Mouse (Mus musculus) forelimb bud, embryonic 11.5 days (tissue): ENCODE results near the gene Phox2a.

Experiments used
- DNase-seq: peaks from one replicate; pipeline ENCODE4 v3.0.0-alpha.2; 2012; ENCODE audit warnings: low read depth, low spot score

Gene Phox2a

DNA sequence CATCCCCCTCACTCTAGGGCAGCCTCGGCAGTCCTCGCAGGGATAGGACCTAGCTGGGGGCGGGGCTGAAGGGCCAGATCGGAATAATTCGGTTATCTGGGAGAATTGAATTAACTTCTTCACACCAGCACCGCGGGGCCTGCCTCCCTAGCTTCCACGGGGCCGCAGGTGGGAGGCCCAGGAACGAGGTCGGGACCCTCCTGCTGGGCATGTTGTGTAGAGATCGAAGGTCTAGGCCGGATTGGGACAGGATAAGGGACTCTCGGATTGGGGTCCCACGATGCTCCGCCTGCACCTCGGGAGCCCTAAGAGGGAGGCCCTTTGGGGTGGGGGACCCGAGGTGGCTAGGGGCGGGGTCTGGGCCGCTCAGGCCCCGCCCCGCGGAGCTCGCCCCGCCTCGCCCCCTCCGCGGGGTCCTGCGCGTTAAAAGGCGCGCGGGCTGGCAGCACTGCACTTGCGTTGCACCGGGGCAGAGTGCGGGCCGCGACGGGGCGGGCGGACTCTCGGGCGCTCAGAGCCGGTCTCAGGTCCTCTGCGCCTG is at the start of gene Phox2a:
Phox2a (plus strand) TSS at position 453 of the 541 bp plus-strand sequence.
- DNase-seq: no peak

DNA sequence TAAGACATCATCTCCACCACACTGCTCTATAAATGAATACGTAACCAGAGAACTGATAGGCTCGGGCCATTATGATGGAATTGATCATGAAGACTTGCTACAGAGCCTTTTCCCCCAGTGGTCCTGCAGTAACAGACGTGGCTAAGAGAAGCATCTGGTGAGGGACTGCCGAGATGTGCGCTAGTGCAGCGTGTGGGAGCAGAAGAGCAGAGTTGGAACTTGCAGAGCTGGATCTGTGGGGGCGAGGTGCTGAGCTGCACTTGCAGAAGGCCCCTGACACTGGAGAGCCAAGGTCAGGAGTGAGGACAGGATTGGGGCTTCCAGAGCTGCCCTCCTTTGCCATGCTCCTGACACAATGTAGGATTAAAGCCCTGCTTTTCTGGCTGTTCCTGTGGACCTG is 48.1 kb upstream of the Phox2a start:
- no peak for DNase-seq

- DNase-seq: no peak
Observed at GRCm38 (mm10) chr7:101771604-101772003, 46.5 kb upstream of the Phox2a start.

- DNase-seq: no peak
Observed at GRCm38 (mm10) chr7:101772687-101773086, 45.4 kb upstream of the Phox2a start.

DNA sequence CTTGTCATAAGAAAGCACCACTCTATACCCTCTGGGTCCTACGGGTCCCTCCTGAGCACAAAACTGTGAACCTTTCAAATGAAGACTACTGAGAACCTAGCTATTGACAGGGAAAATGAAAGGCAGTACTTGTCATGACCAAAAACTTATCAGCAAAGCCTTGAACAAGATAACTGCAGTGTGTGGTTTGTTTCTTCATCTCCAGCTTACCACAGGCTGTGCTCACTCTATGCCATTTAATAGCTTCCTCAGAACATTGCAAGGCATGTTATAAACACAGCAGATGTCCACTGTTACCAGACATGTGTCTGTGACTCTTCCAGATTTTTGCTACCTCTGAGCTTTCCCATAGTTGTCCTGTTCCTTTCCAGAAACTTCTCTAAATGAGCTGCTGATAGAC is 41.1 kb upstream of the Phox2a start:
- DNase-seq: no peak

DNA sequence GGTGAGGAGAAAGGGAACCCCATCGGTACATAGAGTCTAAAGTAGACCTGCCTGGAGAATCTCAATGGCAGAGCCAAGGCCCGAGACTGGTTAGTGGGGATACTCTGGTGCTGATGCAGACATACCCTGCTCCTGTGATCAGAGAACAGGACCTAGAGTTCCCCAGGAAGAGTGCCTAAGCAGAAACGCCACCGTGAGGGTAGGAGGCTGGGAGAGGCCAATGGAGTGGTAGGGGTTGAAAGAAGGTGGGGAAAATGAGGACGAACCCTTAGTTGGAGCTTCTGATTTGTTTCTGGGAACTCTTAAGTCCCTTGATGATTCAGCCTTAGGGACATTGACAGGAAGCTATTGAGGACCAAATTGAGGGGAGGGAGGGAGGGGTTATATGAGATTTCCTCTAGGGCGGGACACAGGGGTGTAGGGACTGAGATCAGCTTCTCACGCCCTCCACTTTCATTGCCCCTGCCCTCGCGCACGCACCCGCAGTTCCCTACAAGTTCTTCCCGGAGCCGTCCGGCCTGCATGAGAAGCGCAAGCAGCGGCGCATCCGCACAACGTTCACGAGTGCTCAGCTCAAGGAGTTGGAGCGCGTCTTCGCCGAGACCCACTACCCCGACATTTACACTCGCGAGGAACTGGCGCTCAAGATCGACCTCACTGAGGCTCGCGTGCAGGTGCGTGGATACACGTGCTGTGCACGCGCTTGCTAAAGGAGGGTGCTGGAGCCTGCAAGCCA is 2.4 kb downstream of the Phox2a start:
- no peak for DNase-seq

- DNase-seq: peak; percentile 87
Observed at GRCm38 (mm10) chr7:101821571-101822501, 3.7 kb downstream of the Phox2a start.

GRCm38 (mm10) chr7:101822836-101823757 is 5.0 kb downstream of the Phox2a start:
- DNase-seq: peak; percentile 37

GRCm38 (mm10) chr7:101823758-101824630 is 5.9 kb downstream of the Phox2a start:
- no peak for DNase-seq

DNA sequence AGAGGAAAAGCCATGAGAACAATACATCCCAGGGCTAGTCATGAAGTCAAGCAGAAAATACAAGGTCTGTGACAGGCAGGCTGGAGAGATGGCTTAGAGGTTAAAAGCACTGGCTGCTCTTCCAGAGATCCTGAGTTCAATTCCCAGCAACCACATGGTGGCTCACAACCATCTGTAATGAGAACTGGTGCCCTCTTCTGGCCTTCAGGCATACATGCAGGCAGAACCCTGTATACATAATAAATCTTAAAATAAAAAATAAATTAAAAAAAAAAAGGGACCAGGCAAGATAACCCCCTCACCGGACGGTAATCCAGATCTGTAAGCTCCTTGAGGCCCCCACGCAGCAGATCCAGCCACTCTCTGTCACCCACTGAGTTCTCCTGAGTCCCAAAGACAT is 12.3 kb downstream of the Phox2a start:
- no peak for DNase-seq

DNA sequence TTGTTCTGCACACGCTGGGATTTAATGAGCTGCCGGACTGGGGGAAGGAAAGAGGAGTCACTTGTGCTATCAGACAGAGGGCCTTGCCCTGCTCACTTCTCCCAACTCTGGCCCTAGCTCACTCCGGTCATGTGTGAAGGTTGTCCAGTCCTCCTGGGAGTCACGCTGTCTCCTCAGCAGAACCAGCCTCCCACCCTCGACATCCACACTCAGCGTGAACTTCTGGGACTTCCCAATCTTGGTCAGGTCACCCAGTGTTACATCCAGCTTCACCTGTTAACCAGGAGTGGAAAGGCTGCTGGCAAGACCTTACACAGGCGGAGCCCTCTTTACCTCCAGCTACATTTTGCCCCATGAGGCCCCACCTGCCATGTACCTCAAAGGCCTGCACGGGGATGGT is 13.3 kb downstream of the Phox2a start:
- no peak for DNase-seq

- no peak for DNase-seq
Observed at GRCm38 (mm10) chr7:101832372-101832771, 14.3 kb downstream of the Phox2a start.

- no peak for DNase-seq
Observed at GRCm38 (mm10) chr7:101833352-101833751, 15.2 kb downstream of the Phox2a start.

GRCm38 (mm10) chr7:101833916-101834584 is 15.9 kb downstream of the Phox2a start:
- DNase-seq: no peak

DNA sequence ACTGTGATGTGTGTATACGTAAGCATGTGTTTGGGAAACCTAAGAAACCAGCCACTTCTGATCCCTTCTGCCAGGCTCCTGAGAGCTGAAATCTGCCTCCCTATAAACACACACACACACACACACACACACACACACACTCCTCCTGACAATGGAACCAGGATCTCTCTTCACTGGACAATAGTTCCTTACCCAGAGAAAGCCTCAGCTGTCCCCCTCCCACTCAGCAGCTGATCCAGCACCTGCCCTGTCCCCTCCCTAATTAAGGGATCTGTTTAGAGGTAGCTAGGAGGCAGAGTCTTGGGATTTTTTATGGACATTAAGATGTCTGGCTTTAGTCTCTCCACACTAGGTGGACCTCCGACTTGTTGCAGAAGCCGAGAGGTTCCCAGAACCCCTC is 16.8 kb downstream of the Phox2a start:
- no peak for DNase-seq

GRCm38 (mm10) chr7:101835457-101836109 is 17.5 kb downstream of the Phox2a start:
- DNase-seq: no peak

DNA sequence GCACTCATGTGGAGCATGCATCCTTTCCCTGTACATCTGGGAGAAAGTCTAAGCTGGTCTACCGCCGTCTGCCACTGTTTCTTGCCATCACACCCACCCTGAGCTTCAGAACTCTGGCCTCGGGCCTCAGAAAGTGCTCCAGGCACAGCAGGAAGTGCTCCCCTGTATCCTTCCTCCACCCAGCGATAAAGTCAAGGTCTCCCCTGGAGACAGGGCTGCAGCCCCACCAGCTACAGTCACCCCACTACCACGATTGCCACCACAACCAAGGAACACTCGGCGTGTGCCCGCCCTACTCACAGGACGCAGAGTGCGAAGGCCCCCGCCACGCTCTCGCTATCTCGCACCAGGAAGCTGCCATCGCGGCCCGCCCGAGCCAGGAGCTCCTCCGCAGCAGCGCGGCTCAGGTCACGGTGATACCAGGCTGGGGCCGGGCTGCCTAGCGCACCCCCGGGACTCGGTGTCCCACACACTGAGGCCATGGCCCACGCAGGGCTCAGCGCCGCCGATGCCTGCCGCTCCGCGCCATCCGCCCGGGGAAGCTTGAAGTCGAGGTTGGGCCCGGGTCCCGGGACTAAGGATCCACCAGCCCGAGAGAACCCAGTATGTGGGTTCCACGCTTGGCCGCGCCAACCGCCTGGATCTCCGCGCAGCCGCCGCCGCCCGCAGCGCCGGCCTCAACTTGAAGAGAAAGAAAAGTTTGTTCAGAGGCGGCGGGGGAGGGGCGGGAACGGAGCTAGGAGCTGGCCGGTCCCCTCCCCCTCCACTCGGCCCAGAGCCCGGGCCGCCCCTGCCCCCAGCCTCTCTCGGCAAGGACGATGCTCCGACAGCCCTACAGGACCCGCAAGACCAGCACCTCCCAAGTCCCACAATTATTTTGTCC is 18.4 kb downstream of the Phox2a start:
- DNase-seq: peak; percentile 55

GRCm38 (mm10) chr7:101837154-101837605 is 19.1 kb downstream of the Phox2a start:
- no peak for DNase-seq
